Mouse (Mus musculus) right cerebral cortex, adult 18-20 months (tissue): ENCODE results near the gene Rnf208.
A peak's percentile ranks its signal among the peaks of the same experiment; 100 is the strongest.
"Not testable (repeated sequence)": the region's sequence is repeated elsewhere in the genome, so short reads cannot be mapped to it uniquely, and the experiment has no call there.

ENCODE experiments used
- DNase-seq: peaks from one replicate; pipeline ENCODE4 v3.0.0; 2022; ENCODE audit warnings: mixed read lengths

The Rnf208 gene

GRCm38 (mm10) chr2:25246183-25247072, 4.4 kb downstream of the Rnf208 start, which contains the start of gene AL732309.1:
Gene AL732309.1 (minus strand): TSS chr2:25246863.
- DNase-seq, result no peak

- DNase-seq, result no peak
Measured at GRCm38 (mm10) chr2:25252331-25252730, 10.3 kb downstream of the Rnf208 start.

GRCm38 (mm10) chr2:25255284-25255779, 13.3 kb downstream of the Rnf208 start, which contains the start of gene Tmem203:
Gene Tmem203 (plus strand): TSS chr2:25255439.
- DNase-seq, result peak; percentile 88

DNA sequence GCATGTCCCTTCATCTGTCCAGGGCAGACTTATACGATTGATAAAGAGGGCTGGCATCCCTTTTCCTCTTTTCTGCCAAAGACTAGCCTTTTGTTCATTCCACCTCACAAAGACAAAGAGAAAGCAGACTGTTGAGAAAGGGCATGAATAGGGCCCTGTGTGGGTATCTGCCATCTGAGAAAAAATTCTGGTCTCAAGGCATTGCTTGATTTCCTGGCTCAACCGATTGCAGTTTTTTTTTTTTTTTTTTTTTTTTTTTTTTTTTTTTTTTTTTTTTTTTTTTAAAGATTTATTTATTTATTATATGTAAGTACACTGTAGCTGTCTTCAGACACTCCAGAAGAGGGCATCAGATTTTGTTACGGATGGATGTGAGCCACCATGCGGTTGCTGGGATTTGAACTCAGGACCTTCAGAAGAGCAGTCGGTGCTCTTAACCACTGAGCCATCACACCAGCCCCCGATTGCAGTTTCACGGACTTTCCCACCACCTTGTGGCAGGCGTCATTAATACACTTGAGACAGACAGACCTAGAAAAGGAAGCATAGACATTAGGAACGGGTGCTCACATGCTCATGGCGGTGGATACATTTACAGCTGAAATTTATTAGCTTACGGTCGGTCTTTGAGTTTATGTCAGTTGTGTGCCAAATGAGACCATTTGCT, 14.5 kb downstream of the Rnf208 start:
- not testable (repeated sequence) for DNase-seq

- DNase-seq, result not testable (repeated sequence)
Measured at GRCm38 (mm10) chr2:25257250-25257649, 15.2 kb downstream of the Rnf208 start.

GRCm38 (mm10) chr2:25258887-25259286, 16.8 kb downstream of the Rnf208 start:
- DNase-seq, result no peak

DNA sequence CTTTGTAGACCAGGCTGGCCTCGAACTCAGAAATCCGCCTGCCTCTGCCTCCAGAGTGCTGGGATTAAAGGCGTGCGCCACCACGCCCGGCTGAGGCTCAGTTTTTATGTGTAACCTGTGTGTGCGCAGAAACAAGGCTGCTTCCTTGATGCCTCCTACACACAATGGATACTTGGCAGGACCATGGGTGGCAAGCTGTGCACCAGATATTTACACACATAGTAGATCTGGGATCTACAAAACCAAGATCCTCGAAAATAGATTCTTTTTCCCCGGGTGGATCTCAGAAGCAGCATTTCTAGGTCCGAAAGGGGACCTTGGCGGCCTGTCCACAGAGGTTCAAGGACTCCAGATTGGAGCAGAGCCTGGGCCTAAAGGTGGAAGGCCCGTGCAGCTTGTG, 19.8 kb downstream of the Rnf208 start:
- no peak for DNase-seq

- peak; percentile 97 for DNase-seq
Measured at GRCm38 (mm10) chr2:25262291-25262767, 20.3 kb downstream of the Rnf208 start, which contains the start of gene Tprn. Gene Tprn (plus strand): TSS chr2:25262618.

- no peak for DNase-seq
Measured at GRCm38 (mm10) chr2:25262795-25263622, 21.0 kb downstream of the Rnf208 start.

DNA sequence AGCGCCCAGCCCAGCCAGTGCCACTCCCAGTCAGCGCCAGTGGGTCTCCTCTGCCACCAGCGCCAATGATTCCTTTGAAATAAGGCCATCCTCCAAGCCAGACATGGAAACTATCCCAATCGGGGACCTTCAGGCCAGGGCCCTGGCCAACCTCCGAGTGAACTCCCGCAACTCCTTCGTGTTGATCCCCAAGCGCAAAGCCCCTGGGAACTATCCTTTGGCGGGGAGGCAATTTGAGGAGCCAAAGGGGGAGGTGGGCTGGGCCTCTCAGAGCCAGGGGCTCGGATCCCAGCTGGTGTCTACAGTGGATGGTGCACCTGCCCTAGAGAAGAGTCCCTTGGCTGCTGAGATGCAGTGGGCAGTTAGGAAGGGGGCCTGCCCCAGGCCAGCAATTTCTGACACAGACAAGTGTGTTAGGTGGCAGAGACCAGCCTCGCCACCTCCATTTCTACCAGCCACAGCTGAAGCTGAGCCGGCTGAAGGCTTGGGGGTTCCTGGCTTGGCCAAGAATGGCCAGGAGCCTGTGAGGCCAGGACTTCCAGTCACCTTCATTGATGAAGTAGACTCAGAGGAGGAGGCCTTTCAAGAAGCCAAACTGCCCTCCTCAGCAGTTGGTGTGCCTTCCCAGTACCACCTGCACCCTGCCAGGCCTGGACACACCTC, 21.7 kb downstream of the Rnf208 start:
- DNase-seq, result no peak

- DNase-seq, result no peak
Measured at GRCm38 (mm10) chr2:25264286-25264660, 22.2 kb downstream of the Rnf208 start.

DNA sequence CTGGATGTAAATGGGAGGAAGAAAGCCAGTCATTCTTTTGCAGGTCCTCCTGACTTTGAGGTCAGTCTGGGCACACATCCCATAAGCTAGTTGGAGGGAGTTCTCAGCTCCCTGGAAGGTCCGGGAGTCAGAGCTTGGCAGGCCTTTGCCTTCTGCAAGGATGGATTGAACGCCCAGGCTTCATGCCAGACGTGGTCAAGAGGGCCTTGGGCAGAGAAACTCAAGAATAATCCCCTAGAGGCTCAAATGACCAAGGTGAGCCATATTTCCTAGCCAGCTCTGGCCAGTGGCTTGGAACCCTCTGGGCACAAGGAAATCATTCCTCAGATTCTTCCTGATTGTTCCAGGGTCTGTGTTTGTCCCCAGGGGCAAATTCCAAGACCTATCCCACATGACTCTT, 22.8 kb downstream of the Rnf208 start:
- no peak for DNase-seq

DNA sequence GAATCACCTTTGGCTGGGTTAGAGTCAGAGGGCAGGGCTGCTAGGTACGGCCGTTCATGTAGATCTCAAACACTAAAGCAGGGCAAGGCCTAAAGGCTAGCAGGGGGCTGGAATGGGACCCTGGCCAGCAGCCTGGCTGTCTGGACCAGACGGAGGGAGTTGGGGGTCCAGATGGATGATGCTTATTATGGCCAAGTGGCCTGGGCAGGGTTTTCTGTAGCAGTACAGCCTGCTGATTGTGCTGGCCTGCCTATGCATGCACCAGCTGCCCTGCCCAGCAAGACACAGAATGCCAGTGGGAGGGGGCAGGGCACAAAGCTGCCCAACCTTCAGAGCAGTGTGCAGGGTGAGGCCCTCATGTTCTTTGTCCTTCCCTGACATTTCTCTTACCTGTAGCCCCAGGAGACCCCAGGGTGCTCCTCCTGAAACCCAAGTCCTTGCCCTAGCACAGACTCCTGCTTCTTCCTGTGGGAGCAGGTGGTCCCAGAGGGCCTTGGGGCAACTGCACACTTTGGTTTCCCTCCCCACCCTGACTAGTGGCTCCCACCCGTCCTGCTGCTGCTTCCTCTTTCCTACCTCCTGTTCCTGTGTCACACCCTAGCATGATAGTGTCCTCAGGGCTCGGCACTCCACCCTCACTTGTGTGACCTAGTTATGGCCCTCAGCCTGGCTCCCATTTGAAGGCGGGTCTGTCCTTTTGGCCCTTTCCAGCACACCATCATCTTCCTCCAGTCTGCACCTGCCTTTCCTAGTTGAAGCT, 24.0 kb downstream of the Rnf208 start:
- DNase-seq, result no peak

- peak; percentile 75 for DNase-seq
Measured at GRCm38 (mm10) chr2:25266720-25267119, 24.7 kb downstream of the Rnf208 start.

DNA sequence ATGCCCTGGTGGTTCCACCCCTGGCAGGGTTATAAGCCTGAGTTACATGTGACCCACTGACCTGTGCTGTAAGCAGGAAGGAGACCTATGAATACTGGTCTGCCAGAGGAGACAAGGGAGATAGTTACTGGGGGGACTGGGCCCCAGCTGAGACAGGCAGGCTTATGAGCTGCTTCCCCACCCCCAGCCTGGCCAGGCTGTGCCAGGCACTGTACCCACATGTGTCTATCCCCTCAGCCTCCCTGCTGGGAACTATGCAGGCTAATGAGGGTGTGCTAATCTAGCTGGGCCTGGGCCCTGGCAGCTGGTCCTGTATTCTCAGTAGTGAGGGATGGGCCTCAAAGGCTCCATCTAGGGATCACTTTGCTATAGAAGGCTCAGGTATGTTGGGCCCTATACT, 25.2 kb downstream of the Rnf208 start:
- DNase-seq, result no peak

DNA sequence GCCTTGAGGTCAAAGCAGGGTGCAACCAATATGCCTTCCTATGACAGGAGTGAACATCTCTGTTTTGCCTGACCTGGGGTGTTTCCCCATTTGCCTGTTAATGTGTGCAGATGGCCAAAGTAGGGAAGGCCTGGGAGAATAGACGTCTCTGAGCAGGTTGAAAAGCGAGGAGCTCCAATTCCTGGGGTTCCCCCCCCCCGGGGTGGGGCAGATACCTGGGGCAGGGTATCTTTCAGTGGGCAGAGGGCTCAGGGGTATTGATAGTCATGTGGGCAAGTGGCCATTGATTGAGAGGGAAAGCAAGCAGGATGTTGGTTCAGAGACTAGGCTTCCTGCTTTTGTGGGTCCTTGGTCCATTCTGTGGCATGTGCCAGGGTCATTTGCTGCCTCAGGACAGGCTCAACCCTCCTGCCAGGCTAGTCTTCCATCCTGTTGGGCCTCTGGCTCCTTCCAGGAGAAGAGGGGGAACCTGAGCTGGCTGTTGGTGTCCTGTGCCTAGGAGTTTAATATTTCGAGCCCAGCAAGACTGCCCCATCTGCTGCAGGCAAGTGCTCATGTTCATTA, 25.8 kb downstream of the Rnf208 start:
- DNase-seq, result no peak

GRCm38 (mm10) chr2:25271827-25272511, 29.9 kb downstream of the Rnf208 start, which contains the start of the genes Ssna1 and Anapc2:
Gene Ssna1 (minus strand): TSS chr2:25272438.
Gene Anapc2 (plus strand): TSS chr2:25272478.
- DNase-seq, result peak; percentile 98

- DNase-seq, result no peak
Measured at GRCm38 (mm10) chr2:25272515-25272914, 30.5 kb downstream of the Rnf208 start.

DNA sequence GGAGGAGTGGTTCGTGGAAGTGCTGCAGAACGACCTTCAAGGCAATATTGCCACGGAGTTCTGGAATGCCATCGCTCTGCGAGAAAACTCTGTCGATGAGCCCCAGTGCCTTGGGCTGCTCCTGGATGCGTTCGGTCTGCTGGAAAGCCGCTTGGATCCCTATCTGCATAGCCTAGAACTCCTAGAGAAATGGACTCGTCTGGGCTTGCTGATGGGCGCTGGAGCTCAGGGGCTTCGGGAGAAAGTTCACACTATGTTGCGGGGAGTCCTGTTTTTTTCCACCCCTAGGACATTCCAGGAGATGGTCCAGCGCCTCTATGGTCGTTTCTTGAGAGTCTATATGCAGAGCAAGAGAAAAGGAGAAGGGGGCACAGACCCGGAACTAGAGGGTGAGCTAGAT, 31.0 kb downstream of the Rnf208 start:
- DNase-seq, result no peak
